Mouse (Mus musculus) kidney, embryonic 14.5 days (tissue): Measurements from ENCODE around the gene Smpdl3b. TPM values are rescaled to one million over a fixed set of nuclear protein-coding genes. Genes with fewer than 3 reads are reported as not detected.
"Not testable (repeated sequence)": the region's sequence is repeated elsewhere in the genome, so short reads cannot be mapped to it uniquely, and the experiment has no call there.

ENCODE experiments used
- ATAC-seq: fragments of 200-750 bp; cut with Nextera tagmentation; 2 replicates; pipeline ENCODE4 v1.8.0; 2017; ENCODE audit warnings: moderate number of reproducible peaks, mild to moderate bottlenecking, moderate TSS enrichment, moderate library complexity; ENCODE audit not compliant: low FRiP score, low TSS enrichment
- H3K27ac ChIP-seq: fragments of 300-500 bp; sonication (generic); 2 replicates; pipeline ENCODE4 v1.5.1; 2014; ENCODE audit warnings: low read depth, mild to moderate bottlenecking, low read length, moderate library complexity, mixed read lengths
- H3K27me3 ChIP-seq: fragments of 300-500 bp; sonication (generic); 2 replicates; pipeline ENCODE4 v1.6.1; 2014; ENCODE audit warnings: mild to moderate bottlenecking, low read length; ENCODE audit not compliant: control insufficient read depth, insufficient read depth
- H3K36me3 ChIP-seq: fragments of 300-500 bp; sonication (generic); 2 replicates; pipeline ENCODE4 v1.6.1; 2014; ENCODE audit warnings: low read length, mixed read lengths; ENCODE audit not compliant: control insufficient read depth, insufficient read depth
- H3K4me1 ChIP-seq: fragments of 300-500 bp; sonication (generic); 2 replicates; pipeline ENCODE4 v1.6.1; 2014; ENCODE audit warnings: low read length, mixed read lengths; ENCODE audit not compliant: control insufficient read depth, insufficient read depth
- H3K4me2 ChIP-seq: fragments of 300-500 bp; sonication (generic); replicated peaks from 2 replicates; pipeline ENCODE4 v1.6.1; 2014; ENCODE audit warnings: low read depth, mild to moderate bottlenecking, low read length
- H3K4me3 ChIP-seq: fragments of 300-500 bp; sonication (generic); 2 replicates; pipeline ENCODE4 v1.5.1; 2014; ENCODE audit warnings: mild to moderate bottlenecking, low read length
- H3K9ac ChIP-seq: fragments of 300-500 bp; sonication (generic); 2 replicates; pipeline ENCODE4 v1.6.1; 2014; ENCODE audit warnings: low read depth, mild to moderate bottlenecking, low read length, moderate library complexity
- H3K9me3 ChIP-seq: fragments of 300-500 bp; sonication (generic); 2 replicates; pipeline ENCODE4 v1.6.1; 2016; ENCODE audit warnings: low read length; ENCODE audit not compliant: control insufficient read depth
- WGBS: fragments of 180-500 bp; shearing (Covaris S2); extraction: QIAGEN DNeasy Blood & Tissue Kit; methylation state at CpG from one replicate; pipeline ENCODE4 v1.1.7; 2014; 5-methylcytosine and 5-hydroxymethylcytosine counted together
- polyA plus RNA-seq: library from polyadenylated mRNA; unstranded; fragments of >200 nt; fragmentation: Nextera tagmentation; extraction: Ambion mirVana; gene quantifications from 2 replicates; pipeline ENCODE4 v1.2.1, GENCODE M21; 2014

Smpdl3b gene
- polyA plus RNA-seq, 1 experiment from 2014 or later, result 10.5 TPM

- WGBS, result 91% methylated on average over 4 of the region's 4 CpGs
- H3K4me1 ChIP-seq, result no peaks in the 10 kb centered on the region
- H3K36me3 ChIP-seq, result no peaks in the 10 kb centered on the region
- no peak overlapping the region for H3K27ac ChIP-seq
- no peak overlapping the region for H3K4me2 ChIP-seq
- no peak for ATAC-seq
- H3K9me3 ChIP-seq, result no peaks in the 10 kb centered on the region
- H3K4me3 ChIP-seq, result no peak overlapping the region
- H3K27me3 ChIP-seq, result no peaks in the 10 kb centered on the region
- H3K9ac ChIP-seq, result no peak overlapping the region
Observed at GRCm38 (mm10) chr4:132748778-132749177, 8.3 kb downstream of the Smpdl3b start.

GRCm38 (mm10) chr4:132747664-132748259, 9.3 kb downstream of the Smpdl3b start:
- Histone ChIP-seq H3K4me2 (no peak overlapping the region), H3K36me3 (no peaks in the 10 kb centered on the region), H3K9me3 (no peaks in the 10 kb centered on the region), H3K27ac (peak overlapping the region; percentile 19; the same call in 1 of the 2 replicates), H3K4me1 (no peaks in the 10 kb centered on the region), H3K27me3 (no peaks in the 10 kb centered on the region), H3K9ac (peak overlapping the region; percentile 12; the same call in 1 of the 2 replicates), H3K4me3 (no peak overlapping the region)
- 63% methylated on average over 9 of the region's 9 CpGs for WGBS
- no peak for ATAC-seq

GRCm38 (mm10) chr4:132746911-132747517, 10.0 kb downstream of the Smpdl3b start:
- Histone ChIP-seq H3K36me3 (no peaks in the 10 kb centered on the region), H3K4me3 (no peak overlapping the region), H3K27ac (peak overlapping the region; percentile 19; the same call in 1 of the 2 replicates), H3K4me2 (no peak overlapping the region), H3K9me3 (no peaks in the 10 kb centered on the region), H3K4me1 (no peaks in the 10 kb centered on the region), H3K27me3 (no peaks in the 10 kb centered on the region), H3K9ac (0 out of 2 replicates have a peak overlapping the region, but pooled peaks have one; percentile 12)
- no peak for ATAC-seq
- WGBS, result 85% methylated on average over 9 of the region's 9 CpGs

DNA sequence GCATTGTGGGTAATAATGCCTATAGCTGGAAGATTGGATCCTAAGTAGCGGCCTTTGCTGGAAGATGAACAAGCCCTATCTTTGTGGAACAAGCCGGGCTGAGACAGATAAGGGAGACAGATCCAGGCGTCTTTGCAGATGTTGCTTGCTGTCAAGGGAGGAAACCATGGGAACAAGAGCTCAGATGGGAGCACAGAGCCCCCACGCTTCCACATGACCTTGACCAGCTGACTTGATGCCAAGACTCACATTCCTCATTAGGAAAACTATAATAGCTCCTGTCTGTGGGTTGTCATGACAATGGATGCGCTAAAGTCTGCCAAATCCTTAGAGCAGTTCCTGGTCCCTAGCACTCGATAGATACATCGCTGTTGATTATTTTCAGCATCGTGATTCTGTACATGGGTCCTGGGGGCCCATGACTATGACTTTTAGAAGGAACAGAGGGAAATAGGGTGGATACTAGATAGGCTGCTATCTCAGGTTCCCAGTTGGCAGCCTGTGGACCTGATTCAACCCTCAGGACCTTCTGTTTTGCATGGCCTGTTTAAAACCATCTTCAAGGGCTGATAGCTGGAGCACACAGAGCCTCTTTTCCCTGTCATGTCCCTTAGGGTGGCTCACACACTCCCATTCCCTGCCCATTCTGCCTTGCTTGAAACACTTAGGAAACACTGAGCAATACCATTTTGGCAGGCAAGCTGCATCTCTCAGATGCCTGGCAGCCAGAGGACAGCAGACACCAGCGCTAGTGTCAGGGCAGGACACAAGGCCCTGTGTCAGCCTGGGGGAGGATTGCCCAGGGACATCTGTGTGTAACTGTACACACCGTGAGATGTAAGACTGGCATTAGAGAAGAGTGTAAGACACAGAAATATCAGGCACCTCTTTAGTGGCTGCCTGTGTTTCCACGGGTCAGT, 12.8 kb downstream of the Smpdl3b start:
- peaks cover 2% of the 10 kb centered on the region; the same call in 1 of the 2 replicates for H3K36me3 ChIP-seq
- no peak overlapping the region for H3K27ac ChIP-seq
- WGBS, result 68% methylated on average over 11 of the region's 11 CpGs

DNA sequence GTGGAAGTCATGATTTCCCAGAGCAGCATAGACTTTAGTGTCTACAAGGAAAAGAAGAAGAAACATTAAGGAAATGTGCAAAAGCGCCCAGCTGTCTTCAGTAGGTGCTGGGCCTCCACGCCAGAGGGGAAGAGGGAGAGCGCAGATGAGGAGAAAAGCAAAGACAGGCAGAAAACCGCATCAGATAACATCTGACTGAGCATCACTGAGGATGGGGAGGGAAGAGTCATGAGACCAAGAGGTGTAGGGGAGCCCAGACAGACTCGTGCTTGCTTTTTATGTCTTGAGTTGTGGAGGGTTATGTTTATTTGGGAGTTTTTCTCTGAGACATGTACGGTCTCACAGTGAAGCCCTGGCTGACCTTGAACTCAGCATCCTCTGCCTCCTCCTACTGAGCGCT, 15.6 kb downstream of the Smpdl3b start:
- Histone ChIP-seq H3K4me1 (no peaks in the 10 kb centered on the region), H3K27me3 (no peaks in the 10 kb centered on the region), H3K9me3 (no peaks in the 10 kb centered on the region), H3K27ac (no peak overlapping the region), H3K4me3 (no peak overlapping the region), H3K36me3 (peaks cover 3% of the 10 kb centered on the region; the same call in 1 of the 2 replicates), H3K9ac (no peak overlapping the region), H3K4me2 (no peak overlapping the region)
- no peak for ATAC-seq
- 89% methylated on average over 7 of the region's 7 CpGs for WGBS

More for the DNA sequence above, 12.8 kb downstream of the Smpdl3b start:
- H3K9ac ChIP-seq, result no peak overlapping the region
- H3K9me3 ChIP-seq, result no peaks in the 10 kb centered on the region
- no peak overlapping the region for H3K4me3 ChIP-seq
- H3K4me1 ChIP-seq, result no peaks in the 10 kb centered on the region
- H3K4me2 ChIP-seq, result no peak overlapping the region
- no peaks in the 10 kb centered on the region for H3K27me3 ChIP-seq
- no peak for ATAC-seq

DNA sequence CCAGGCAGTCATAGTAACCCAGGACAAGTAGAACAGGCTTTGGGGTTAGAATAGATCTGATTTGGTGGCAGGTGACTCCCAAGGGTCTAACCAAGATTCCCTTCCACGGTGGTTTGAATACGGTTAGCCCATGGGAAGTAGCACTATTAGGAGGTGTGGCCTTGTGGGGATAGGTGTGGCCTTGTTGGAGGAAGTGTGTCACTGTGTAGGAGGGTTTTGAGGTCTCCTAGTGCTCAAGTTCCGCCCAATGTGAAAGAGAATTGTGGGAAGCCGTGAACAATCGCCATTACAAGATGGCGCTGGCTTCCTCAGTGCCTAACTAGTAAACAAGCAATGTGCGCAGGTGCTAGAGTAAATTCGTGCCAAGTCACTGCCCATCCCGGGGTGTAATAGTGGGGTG, 19.9 kb downstream of the Smpdl3b start:
- H3K4me2 ChIP-seq, H3K4me1 ChIP-seq, H3K27me3 ChIP-seq, H3K36me3 ChIP-seq, H3K9ac ChIP-seq, H3K4me3 ChIP-seq, H3K9me3 ChIP-seq, ATAC-seq, H3K27ac ChIP-seq: not testable (repeated sequence)
- WGBS, result 90% methylated on average over 9 of the region's 9 CpGs

DNA sequence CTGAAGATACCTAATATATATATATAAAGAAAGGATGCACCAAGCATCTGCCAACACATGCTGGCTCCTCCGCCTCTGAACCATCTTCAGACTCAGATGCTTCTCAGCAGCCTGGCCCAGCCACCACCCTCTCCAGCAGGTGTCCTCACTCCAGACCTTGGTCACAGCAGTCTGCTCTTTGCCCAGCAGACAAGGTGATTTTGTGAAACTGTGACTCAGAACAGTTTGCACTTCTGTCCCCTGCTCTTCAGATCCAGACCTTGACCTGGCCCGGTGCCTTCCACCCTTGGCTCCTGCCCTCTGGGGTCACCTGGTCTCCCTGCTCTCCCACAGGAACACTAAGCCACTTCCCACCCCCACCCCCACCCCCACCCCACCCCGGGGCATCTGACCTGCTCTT, 21.2 kb downstream of the Smpdl3b start:
- 51% methylated on average over 3 of the region's 3 CpGs for WGBS

DNA sequence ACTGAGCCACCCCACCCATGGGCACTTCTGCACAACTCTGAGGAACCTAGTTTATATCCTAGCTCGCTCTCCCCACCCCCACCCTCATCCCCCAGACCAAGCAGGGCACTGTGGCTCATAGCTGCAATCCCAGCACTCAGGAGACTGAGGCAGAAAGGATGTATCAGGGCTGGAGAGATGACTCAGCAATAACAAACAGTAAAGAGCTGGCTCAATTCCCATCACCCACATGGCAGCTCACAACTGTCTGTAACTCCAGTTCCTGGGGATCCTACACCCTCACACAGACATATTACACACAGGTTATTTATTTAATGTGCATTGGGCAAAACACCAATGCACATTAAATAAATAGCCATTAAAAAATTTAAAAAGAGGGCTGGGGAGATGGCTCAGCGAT, 21.7 kb downstream of the Smpdl3b start:
- Histone ChIP-seq H3K9ac (no peak overlapping the region), H3K4me2 (no peak overlapping the region), H3K4me1 (peaks cover 4% of the 10 kb centered on the region; the same call in 1 of the 2 replicates), H3K4me3 (no peak overlapping the region), H3K9me3 (no peaks in the 10 kb centered on the region), H3K27ac (no peak overlapping the region), H3K36me3 (peaks cover 3% of the 10 kb centered on the region; the same call in 1 of the 2 replicates), H3K27me3 (no peaks in the 10 kb centered on the region)
- ATAC-seq, result no peak
- WGBS, result 81% methylated on average over 2 of the region's 2 CpGs

More for the DNA sequence above, 21.2 kb downstream of the Smpdl3b start:
- Histone ChIP-seq H3K27me3 (no peaks in the 10 kb centered on the region), H3K4me1 (peaks cover 4% of the 10 kb centered on the region; the same call in 1 of the 2 replicates), H3K4me3 (no peak overlapping the region), H3K36me3 (peaks cover 3% of the 10 kb centered on the region; the same call in 1 of the 2 replicates), H3K9ac (no peak overlapping the region), H3K4me2 (no peak overlapping the region), H3K9me3 (no peaks in the 10 kb centered on the region), H3K27ac (no peak overlapping the region)
- no peak for ATAC-seq
